Mouse (Mus musculus): ENCODE measurements around the gene Lsm2. TPM values are rescaled to one million over a fixed set of nuclear protein-coding genes. Genes with fewer than 3 reads are reported as not detected.
"Not testable (repeated sequence)": the region's sequence is repeated elsewhere in the genome, so short reads cannot be mapped to it uniquely, and the experiment has no call there.

Lsm2 gene
- polyA plus RNA-seq, 1 experiment from 2014 or later: 99.4 TPM

DNA sequence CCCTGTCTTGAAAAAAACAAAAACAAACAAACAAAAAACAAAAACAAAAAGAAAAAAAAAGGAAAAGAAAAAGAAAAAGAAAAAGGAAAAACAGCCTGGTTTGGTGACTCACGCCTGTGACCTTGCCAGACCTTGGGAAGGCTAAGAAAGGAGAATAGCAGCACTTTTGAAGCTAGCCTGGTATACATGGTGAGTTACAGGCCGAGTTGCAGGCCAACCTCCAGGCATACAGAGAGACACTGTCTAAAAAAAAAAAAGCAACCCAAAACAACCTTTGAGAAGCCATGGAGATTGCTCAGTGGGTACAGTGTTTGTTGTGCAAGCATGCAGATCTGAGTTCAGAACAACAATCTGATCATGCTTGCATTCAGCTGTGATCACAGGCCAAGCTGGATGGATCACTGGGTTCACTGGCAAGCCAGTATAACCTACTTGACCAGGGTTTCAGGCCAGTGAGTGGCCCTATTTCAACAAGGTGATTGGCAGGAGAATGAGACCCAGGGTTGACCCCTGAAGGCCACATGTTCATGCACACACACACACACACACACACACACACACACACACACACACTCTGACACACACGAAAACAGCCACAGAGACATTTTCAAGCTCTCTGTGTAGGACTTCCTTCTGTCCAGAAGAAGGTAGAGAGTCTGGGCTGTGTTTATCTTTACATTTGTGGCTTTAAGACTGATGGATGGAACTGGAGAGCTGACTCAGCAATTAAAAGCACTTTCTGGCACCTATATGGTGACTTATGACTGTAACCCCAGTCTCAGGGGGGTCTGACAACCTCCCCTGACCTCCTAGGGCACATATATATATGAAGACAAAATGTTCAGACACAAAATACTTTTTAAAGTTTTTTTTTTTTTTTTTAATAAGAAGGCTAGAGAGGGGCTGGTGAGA is 5.8 kb upstream of the Lsm2 start:
- peaks cover 16% of the 10 kb centered on the region for H3K4me1 ChIP-seq (replicated peaks)
- 82% methylated on average over 3 of the region's 3 CpGs for WGBS
- no peak overlapping the region for H3K4me3 ChIP-seq
- peaks cover 16% of the 10 kb centered on the region for H3K27me3 ChIP-seq
- H3K36me3 ChIP-seq: no peaks in the 10 kb centered on the region
- no peak overlapping the region for H3K9ac ChIP-seq
- H3K9me3 ChIP-seq: no peaks in the 10 kb centered on the region
- ATAC-seq (ENCODE audit: low read depth): no peak
- no peak overlapping the region for H3K27ac ChIP-seq (replicated peaks)
- H3K4me2 ChIP-seq: no peak overlapping the region

DNA sequence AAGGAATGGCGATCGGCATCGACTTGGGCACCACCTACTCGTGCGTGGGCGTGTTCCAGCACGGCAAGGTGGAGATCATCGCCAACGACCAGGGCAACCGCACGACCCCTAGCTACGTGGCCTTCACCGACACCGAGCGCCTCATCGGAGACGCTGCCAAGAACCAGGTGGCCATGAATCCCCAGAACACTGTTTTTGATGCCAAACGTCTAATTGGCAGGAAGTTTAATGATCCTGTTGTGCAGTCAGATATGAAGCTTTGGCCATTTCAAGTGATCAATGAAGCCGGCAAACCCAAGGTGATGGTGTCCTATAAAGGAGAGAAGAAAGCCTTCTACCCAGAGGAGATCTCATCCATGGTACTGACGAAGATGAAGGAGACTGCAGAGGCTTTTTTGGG is 4.7 kb upstream of the Lsm2 start:
- no peak overlapping the region for H3K9ac ChIP-seq
- no peak overlapping the region for H3K27ac ChIP-seq (replicated peaks)
- no peak overlapping the region for H3K4me2 ChIP-seq
- ATAC-seq (ENCODE audit: low read depth): no peak
- H3K36me3 ChIP-seq: no peaks in the 10 kb centered on the region
- H3K9me3 ChIP-seq: no peaks in the 10 kb centered on the region
- H3K4me3 ChIP-seq: no peak overlapping the region
- 94% methylated on average over 20 of the region's 20 CpGs for WGBS
- peaks cover 16% of the 10 kb centered on the region for H3K27me3 ChIP-seq
- H3K4me1 ChIP-seq (replicated peaks): peaks cover 20% of the 10 kb centered on the region

DNA sequence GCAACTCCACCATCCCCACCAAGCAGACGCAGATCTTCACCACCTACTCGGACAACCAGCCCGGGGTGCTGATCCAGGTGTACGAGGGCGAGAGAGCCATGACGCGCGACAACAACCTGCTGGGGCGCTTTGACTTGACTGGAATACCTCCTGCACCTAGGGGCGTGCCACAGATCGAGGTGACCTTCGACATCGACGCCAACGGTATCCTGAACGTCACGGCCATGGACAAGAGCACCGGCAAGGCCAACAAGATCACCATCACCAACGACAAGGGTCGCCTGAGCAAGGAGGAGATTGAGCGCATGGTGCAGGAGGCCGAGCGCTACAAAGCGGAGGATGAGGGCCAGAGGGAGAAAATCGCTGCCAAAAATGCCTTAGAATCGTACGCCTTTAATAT is 3.4 kb upstream of the Lsm2 start:
- no peak for ATAC-seq (ENCODE audit: low read depth)
- H3K9ac ChIP-seq: no peak overlapping the region

DNA sequence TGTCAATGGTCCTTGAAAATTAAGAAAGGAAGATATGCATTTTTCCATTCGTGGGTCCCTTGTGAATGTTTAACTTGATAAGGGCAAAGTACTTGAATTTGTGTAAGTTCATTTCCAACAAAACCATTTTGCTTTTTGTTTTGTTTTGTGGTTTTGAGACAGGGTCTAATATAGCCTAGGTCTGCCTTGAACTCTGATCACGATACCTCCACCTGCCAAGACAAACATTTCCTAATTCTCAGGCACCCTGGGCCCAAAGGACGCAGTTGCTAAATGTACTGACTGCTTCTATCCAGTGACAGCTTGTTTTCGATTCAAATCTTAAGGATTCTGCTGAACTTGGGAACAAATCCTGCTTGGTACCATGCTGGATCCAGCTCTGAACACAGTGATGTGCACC is 2.0 kb upstream of the Lsm2 start:
- no peaks in the 10 kb centered on the region for H3K36me3 ChIP-seq
- no peak overlapping the region for H3K27ac ChIP-seq (replicated peaks)
- no peaks in the 10 kb centered on the region for H3K27me3 ChIP-seq
- 0 out of 2 replicates have a peak overlapping the region, but pooled peaks have one; percentile 19 for H3K9ac ChIP-seq
- peaks cover 29% of the 10 kb centered on the region for H3K4me1 ChIP-seq (replicated peaks)
- H3K9me3 ChIP-seq: no peaks in the 10 kb centered on the region
- no peak overlapping the region for H3K4me2 ChIP-seq
- 95% methylated on average over 4 of the region's 4 CpGs for WGBS
- no peak overlapping the region for H3K4me3 ChIP-seq
- no peak for ATAC-seq (ENCODE audit: low read depth)

More for the DNA sequence above, 3.4 kb upstream of the Lsm2 start:
- WGBS: 88% methylated on average over 27 of the region's 27 CpGs
- no peak overlapping the region for H3K4me2 ChIP-seq
- H3K27ac ChIP-seq (replicated peaks): no peak overlapping the region
- H3K27me3 ChIP-seq: peaks cover 9% of the 10 kb centered on the region
- no peaks in the 10 kb centered on the region for H3K9me3 ChIP-seq
- H3K4me3 ChIP-seq: no peak overlapping the region
- H3K4me1 ChIP-seq (replicated peaks): peaks cover 26% of the 10 kb centered on the region
- H3K36me3 ChIP-seq: no peaks in the 10 kb centered on the region

DNA sequence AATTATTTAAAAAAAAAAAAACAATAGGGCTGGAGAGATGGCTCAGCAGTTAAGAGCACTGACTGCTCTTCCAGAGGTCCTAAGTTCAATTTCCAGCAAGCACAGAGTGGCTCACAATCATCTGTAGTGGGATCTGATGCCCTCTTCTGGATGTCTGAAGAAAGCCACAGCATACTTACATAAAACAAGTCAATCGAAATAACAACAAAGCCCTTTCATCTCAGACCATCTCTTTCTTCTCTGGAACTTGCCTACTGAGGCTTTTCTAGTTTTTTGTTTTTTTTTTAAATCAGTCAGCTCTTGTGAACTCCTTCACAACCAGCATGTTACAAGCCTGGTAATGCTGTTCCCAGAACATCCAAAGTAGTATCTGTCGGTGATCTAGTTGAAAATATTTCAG is 1.0 kb upstream of the Lsm2 start:
- Histone ChIP-seq H3K9ac (peak overlapping the region; percentile 89), H3K36me3 (peaks cover 8% of the 10 kb centered on the region), H3K27ac (replicated peaks) (no peak overlapping the region), H3K4me3 (peak overlapping the region; percentile 75), H3K4me1 (replicated peaks) (peaks cover 29% of the 10 kb centered on the region), H3K9me3 (no peaks in the 10 kb centered on the region), H3K4me2 (peak overlapping the region; percentile 96), H3K27me3 (no peaks in the 10 kb centered on the region)
- WGBS: 15% methylated on average over 2 of the region's 2 CpGs
- no peak for ATAC-seq (ENCODE audit: low read depth)

DNA sequence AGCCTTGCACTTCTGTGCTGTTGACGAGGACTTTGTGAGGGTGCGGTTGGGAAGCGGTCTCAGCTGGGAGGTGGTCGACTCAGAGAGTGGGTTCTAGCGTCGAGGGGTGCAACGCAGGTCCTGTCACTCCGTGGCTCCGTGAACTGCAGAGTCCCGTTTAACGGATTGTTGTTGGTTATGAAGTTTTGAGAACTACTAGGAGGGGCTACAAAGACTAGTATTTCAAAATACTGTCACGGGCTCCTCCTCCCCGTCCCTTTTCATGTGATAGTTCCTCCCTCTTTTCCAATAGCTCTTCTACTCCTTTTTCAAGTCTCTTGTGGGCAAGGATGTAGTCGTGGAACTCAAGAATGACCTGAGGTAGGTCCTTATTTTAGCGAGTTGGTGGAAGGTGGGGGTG is 666 bp downstream of the Lsm2 start:
- WGBS: 0% methylated on average over 15 of the region's 15 CpGs
- peak overlapping the region; percentile 96 for H3K4me2 ChIP-seq
- peak overlapping the region; percentile 75 for H3K4me3 ChIP-seq
- H3K4me1 ChIP-seq (replicated peaks): peaks cover 29% of the 10 kb centered on the region
- H3K9ac ChIP-seq: peak overlapping the region; percentile 89
- ATAC-seq (ENCODE audit: low read depth): peak; percentile 34
- H3K9me3 ChIP-seq: no peaks in the 10 kb centered on the region
- H3K36me3 ChIP-seq: peaks cover 17% of the 10 kb centered on the region
- no peaks in the 10 kb centered on the region for H3K27me3 ChIP-seq
- peak overlapping the region; percentile 98 for H3K27ac ChIP-seq (replicated peaks)

DNA sequence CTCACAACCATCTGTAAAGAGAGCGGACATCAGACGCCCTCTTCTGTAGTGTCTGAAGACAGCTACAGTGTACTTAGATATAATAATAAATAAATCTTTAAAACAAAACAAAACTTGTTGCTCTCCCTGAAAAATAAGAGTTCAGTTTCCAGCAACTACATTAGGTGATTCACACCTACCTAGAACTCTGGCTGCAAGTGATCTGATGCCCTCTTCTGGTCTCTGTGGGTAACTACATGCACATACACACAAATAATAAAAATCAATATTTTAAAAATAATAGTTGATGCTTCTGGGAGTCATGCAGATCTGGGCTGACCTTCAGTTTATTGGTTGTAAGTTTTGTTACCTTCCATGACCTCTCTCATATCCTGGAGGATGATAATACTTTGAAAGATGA is 2.6 kb downstream of the Lsm2 start:
- no peak overlapping the region for H3K9ac ChIP-seq
- no peak overlapping the region for H3K4me3 ChIP-seq
- no peak for ATAC-seq (ENCODE audit: low read depth)
- no peak overlapping the region for H3K4me2 ChIP-seq
- H3K27ac ChIP-seq (replicated peaks): no peak overlapping the region
- H3K4me1 ChIP-seq (replicated peaks): peaks cover 29% of the 10 kb centered on the region
- H3K9me3 ChIP-seq: no peaks in the 10 kb centered on the region
- H3K27me3 ChIP-seq: no peaks in the 10 kb centered on the region
- peaks cover 22% of the 10 kb centered on the region for H3K36me3 ChIP-seq
- WGBS: 75% methylated on average over 2 of the region's 2 CpGs

DNA sequence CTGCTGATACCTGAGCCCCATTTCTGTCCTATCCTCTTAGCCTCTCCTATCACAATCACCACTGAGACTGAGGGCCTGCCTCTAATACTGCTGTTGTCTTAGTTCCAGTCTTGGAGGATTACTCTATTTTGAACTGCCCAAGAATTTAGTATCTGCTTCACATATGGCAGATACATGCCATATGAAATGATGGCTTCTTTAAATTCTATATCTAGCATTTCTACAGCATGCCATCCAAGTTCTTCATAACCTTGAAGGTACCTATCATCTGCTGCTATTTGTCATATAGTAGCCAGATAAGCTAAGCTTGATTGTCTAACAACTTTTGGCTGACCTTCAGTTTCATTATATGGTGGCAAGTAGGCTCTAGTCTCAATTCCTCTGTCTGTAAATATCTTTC is 13.1 kb downstream of the Lsm2 start:
- no peak for ATAC-seq (ENCODE audit: low read depth)
- H3K4me3 ChIP-seq: no peak overlapping the region

DNA sequence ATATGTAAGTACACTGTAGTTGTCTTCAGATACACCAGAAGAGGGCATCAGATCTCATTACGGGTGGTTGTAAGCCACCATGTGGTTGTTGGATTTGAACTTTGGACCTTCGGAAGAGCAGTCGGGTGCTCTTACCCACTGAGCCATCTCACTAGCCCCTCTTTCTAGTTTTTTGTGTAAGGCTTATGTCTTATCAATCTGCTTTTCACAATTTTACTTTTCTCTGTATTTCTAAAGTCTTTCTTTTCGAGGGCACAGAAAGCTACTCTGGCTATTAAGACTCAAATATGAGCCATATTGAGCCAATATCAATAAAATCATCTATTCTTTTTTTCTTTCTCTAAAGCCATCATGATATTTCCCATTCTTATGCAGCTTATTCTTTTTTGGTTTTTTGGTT is 13.5 kb downstream of the Lsm2 start:
- not testable (repeated sequence) for ATAC-seq (ENCODE audit: low read depth); H3K9ac ChIP-seq; H3K27me3 ChIP-seq; H3K27ac ChIP-seq (replicated peaks); H3K4me2 ChIP-seq; H3K4me3 ChIP-seq; H3K9me3 ChIP-seq; H3K36me3 ChIP-seq
- H3K4me1 ChIP-seq (replicated peaks): peaks cover 11% of the 10 kb centered on the region
- WGBS: 91% methylated on average over 4 of the region's 4 CpGs

More for the DNA sequence above, 13.1 kb downstream of the Lsm2 start:
- Histone ChIP-seq H3K27ac (replicated peaks) (no peak overlapping the region), H3K9ac (no peak overlapping the region), H3K27me3 (no peaks in the 10 kb centered on the region), H3K36me3 (no peaks in the 10 kb centered on the region), H3K4me1 (replicated peaks) (peaks cover 7% of the 10 kb centered on the region), H3K4me2 (no peak overlapping the region), H3K9me3 (no peaks in the 10 kb centered on the region)

DNA sequence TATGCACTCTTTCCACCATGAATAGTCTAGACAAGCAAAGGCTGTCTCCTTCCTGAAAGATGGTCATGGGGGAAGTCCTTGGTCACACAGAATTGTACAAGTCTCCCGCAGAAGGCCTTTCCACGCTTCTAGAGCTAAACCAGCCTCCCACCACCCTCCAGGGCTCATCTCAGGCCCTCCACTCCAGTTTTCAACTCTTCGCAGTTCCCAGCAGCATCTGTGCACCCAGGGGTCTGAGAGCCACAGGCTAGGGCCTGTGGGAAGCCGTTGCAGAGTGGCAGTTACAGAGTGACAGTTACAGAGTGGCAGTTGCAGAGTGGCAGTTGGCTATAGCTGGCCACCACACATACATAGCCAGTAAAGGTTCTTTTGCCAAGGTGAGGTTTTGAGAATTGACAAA is 14.3 kb downstream of the Lsm2 start:
- not testable (repeated sequence) for H3K27me3 ChIP-seq; H3K36me3 ChIP-seq; H3K9ac ChIP-seq; H3K27ac ChIP-seq (replicated peaks); H3K4me2 ChIP-seq; H3K9me3 ChIP-seq; ATAC-seq (ENCODE audit: low read depth); H3K4me3 ChIP-seq
- peaks cover 12% of the 10 kb centered on the region for H3K4me1 ChIP-seq (replicated peaks)
- 94% methylated on average over 4 of the region's 4 CpGs for WGBS

DNA sequence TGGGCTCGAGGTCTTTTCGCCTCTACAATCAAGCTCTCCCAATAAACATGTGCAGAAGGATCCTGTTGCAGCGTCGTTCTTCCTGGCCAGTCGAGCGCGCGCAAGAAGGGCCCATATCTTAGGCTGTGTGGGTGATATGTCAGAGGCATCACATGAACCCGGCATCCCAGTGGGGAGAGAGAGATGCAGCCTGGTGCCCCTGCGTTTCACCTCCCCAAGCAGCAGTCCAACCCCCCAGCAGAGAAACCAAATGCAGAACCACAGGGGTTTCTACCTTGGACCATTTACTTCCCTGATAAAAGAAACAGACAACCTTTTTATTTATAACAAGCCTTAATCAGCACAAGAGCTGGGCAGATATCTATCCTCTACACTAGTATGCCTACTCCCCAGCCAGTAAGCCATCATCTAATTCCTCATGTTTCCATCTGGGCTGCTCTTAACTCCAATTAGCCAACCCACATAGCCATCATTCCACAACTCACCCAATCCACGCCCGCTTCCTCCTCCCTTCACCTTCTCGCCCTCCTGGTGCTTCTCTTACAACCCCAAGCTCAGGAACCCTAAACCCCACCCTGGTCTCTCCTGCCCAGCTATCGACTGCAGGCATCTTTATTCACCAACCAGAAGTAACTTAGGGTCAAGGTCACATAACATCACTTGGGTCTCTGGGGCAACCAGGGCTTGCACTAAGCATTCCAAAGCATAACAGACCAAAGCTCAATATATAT is 14.9 kb downstream of the Lsm2 start:
- no peaks in the 10 kb centered on the region for H3K36me3 ChIP-seq
- no peak overlapping the region for H3K4me2 ChIP-seq
- H3K4me1 ChIP-seq (replicated peaks): peaks cover 14% of the 10 kb centered on the region
- no peak overlapping the region for H3K4me3 ChIP-seq
- H3K9me3 ChIP-seq: no peaks in the 10 kb centered on the region
- no peak overlapping the region for H3K27ac ChIP-seq (replicated peaks)
- no peak for ATAC-seq (ENCODE audit: low read depth)
- WGBS: 86% methylated on average over 13 of the region's 14 CpGs
- H3K27me3 ChIP-seq: no peaks in the 10 kb centered on the region
- H3K9ac ChIP-seq: no peak overlapping the region

DNA sequence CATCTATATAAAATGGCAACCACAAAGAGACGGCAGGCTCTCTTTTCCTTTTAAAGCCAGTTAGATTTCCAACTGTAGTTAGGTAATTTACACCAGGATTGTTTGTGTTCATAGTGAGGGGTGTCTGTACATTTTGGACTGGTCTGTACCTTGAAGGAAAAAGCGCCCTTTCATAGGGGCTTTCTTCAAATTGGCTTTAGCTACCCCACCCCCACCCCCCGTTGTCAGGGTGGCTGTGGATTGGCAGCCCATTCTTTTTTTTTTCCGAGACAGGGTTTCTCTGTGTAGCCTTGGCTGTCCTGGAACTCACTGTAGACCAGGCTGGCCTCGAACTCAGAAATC is 15.5 kb downstream of the Lsm2 start:
- no peaks in the 10 kb centered on the region for H3K9me3 ChIP-seq
- H3K4me2 ChIP-seq: no peak overlapping the region
- H3K4me3 ChIP-seq: no peak overlapping the region
- no peak for ATAC-seq (ENCODE audit: low read depth)
- H3K9ac ChIP-seq: no peak overlapping the region
- WGBS: 79% methylated on average over 5 of the region's 5 CpGs
- H3K27me3 ChIP-seq: no peaks in the 10 kb centered on the region
- H3K36me3 ChIP-seq: no peaks in the 10 kb centered on the region
- peaks cover 19% of the 10 kb centered on the region for H3K4me1 ChIP-seq (replicated peaks)
- H3K27ac ChIP-seq (replicated peaks): no peak overlapping the region
